ENCODE assay signal across 13 mouse cellular contexts in genomic region chr7:73304799-73305198, GRCm38 (mm10).
A peak's percentile ranks its signal among the peaks of the same experiment; 100 is the strongest.
DNase-seq lines count a peak whose midpoint lies in the region; ATAC-seq and TF ChIP-seq lines count a peak whose summit lies in the region.
"Had no signal": no experiment of that assay in that cellular context is flagged by ENCODE, and none has a peak within 500 bp of the region (broad histone marks: within the 10 kb centered on the region; RNA-seq: fewer than 3 reads in every experiment).

No protein-coding gene starts in this region.

- no peak for TF ChIP-seq CTCF in layer of hippocampus, adult 2 months (conservative IDR thresholded peaks at IDR 0.05)

- H3K9me3 ChIP-seq in hindbrain, embryonic 13.5 days = no peaks in the 10 kb centered on the region

- 9% methylated on average over 9 of the region's 9 CpGs for WGBS in hindbrain, embryonic 13.5 days

- no peak overlapping the region for H3K9ac ChIP-seq in hindbrain, embryonic 13.5 days

- no peaks in the 10 kb centered on the region for H3K36me3 ChIP-seq in hindbrain, embryonic 13.5 days

- no peaks in the 10 kb centered on the region for H3K27me3 ChIP-seq in hindbrain, embryonic 13.5 days

- DNase-seq in Muller cell, postnatal 12 days (ENCODE audit: inconsistent ontology term) = peak; percentile 39
- peak; percentile 74 for DNase-seq in embryo, embryonic 10 days (ENCODE audit: low spot score)
- DNase-seq in neural tube, embryonic 10.5 days (ENCODE audit: extremely low spot score, low spot score) = peak; percentile 44
- DNase-seq in gastrocnemius, postnatal 14 days = no peak
- DNase-seq in gastrocnemius, postnatal 25 days = no peak
- no peak for DNase-seq in layer of hippocampus, adult 2 months (ENCODE audit: low spot score in 2 of 2)
- DNase-seq: adrenal gland, adult 8-10 months; cerebellum, adult 11-12 months; thymus, adult 2 months had no signal

- H3K4me3 ChIP-seq in hindbrain, embryonic 13.5 days = no peak overlapping the region
- H3K4me3 ChIP-seq in layer of hippocampus, adult 2 months = no peak overlapping the region

- H3K4me2 ChIP-seq in hindbrain, embryonic 13.5 days = peak overlapping the region; percentile 11; the same call in 1 of the 2 replicates
- H3K4me2 ChIP-seq: liver, embryonic 11.5 days had no signal

- peak overlapping the region; percentile 71; the same call in 1 of the 2 replicates for H3K27ac ChIP-seq in hindbrain, embryonic 13.5 days
- H3K27ac ChIP-seq in layer of hippocampus, adult 2 months = no peak overlapping the region
- H3K27ac ChIP-seq: macrophage had no signal

- intact Hi-C loops in gastrocnemius, postnatal 14 days (cut with DNase I; ENCODE audit: low total_unique reads) = no loop called here

- no peak; the same call in 1 of the 2 replicates for ATAC-seq in hindbrain, embryonic 13.5 days (ENCODE audit: low FRiP score)
- ATAC-seq: inflammation-experienced regulatory T-cells, adult 6 months had no signal

- peaks cover 53% of the 10 kb centered on the region for H3K4me1 ChIP-seq in hindbrain, embryonic 13.5 days (replicated peaks)

Comparison
In these comparisons a context has a peak if more than half of its experiments do, and no peak if none do; other contexts are left out.
1. DNase-seq: peak in Muller cell, postnatal 12 days (single experiment), embryo, embryonic 10 days (single experiment) and neural tube, embryonic 10.5 days (single experiment); none in gastrocnemius, postnatal 14 days (single experiment), gastrocnemius, postnatal 25 days (single experiment) and layer of hippocampus, adult 2 months (0 of 2).